Mouse (Mus musculus) heart, adult 2 months (tissue): ENCODE results near the gene Armc8.

Source experiments
- CTCF ChIP-seq: fragments of 200-600 bp; IDR thresholded peaks from 2 replicates; pipeline ENCODE4 v1.8.1; 2022; ENCODE audit warnings: antibody characterized with exemption, mild to moderate bottlenecking, moderate library complexity
- EP300 ChIP-seq: fragments of 200-500 bp; IDR thresholded peaks from 2 replicates; pipeline ENCODE4 v1.6.1; 2011; ENCODE audit warnings: low read depth, low read length, control low read depth; ENCODE audit not compliant: insufficient read depth
- POLR2A ChIP-seq: fragments of 200-500 bp; IDR thresholded peaks from 2 replicates; pipeline ENCODE4 v1.6.1; 2011; ENCODE audit warnings: mild to moderate bottlenecking, low read depth, low read length, control low read depth; ENCODE audit not compliant: insufficient read depth

DNA sequence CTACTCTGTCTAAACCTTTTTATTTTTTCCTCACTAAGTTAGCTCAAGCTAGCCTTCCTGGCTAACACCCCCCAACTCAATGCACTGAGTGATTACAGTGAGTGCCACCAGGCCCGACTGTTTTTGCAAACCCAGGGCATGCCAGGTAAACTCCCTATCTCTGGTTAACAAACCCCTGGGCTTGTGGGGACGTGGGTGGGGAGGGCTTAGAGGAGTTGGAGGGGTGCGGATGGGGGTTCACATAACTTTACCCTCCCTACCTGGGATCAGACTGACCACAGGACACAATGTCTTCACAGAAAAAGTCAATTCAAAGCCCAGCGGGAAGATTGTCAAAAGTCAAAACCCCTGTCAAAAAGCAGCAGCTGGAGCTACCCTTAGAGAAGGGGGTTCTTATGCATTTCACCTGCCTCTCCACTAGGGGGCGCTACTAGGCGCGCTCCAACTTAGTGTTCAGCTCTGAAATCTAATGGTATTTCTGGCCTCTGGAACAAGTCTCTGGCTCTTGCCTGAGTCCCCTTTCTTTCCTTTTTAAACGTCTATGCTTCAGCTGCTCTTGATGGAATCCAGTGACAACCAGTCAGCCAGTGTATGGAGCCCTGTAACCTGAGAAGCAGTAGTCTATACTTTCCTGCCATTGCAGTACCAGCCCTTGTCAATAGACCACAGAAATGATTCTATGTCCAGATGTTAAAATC lies 19.0 kb upstream of the Armc8 start:
- TF ChIP-seq EP300: no peak
- no peak; the same call in 1 of the 2 replicates for TF ChIP-seq CTCF
- no peak for TF ChIP-seq POLR2A
